Mouse (Mus musculus): ENCODE results near the gene Sapcd1. TPM values are rescaled to one million over a fixed set of nuclear protein-coding genes. Genes with fewer than 3 reads are reported as not detected.
A peak's percentile ranks its signal among the peaks of the same experiment; 100 is the strongest.
"Not testable (repeated sequence)": the region's sequence is repeated elsewhere in the genome, so short reads cannot be mapped to it uniquely, and the experiment has no call there.

Sapcd1 gene
- polyA plus RNA-seq, 1 experiment from 2014 or later = 21.5 TPM

GRCm38 (mm10) chr17:35004075-35004717, 23.6 kb downstream of the Sapcd1 start:
- Histone ChIP-seq H3K4me3 (replicated peaks) (no peak overlapping the region), H3K9me3 (replicated peaks) (no peaks in the 10 kb centered on the region), H3K36me3 (peaks cover 51% of the 10 kb centered on the region), H3K27ac (replicated peaks) (no peak overlapping the region), H3K9ac (no peak overlapping the region), H3K4me2 (replicated peaks) (no peak overlapping the region), H3K27me3 (no peaks in the 10 kb centered on the region), H3K4me1 (peaks cover 27% of the 10 kb centered on the region)
- no peak for ATAC-seq (ENCODE audit: insufficient number of reproducible peaks, low FRiP score, low TSS enrichment, low read depth)
- 92% methylated on average over 17 of the region's 17 CpGs for WGBS

DNA sequence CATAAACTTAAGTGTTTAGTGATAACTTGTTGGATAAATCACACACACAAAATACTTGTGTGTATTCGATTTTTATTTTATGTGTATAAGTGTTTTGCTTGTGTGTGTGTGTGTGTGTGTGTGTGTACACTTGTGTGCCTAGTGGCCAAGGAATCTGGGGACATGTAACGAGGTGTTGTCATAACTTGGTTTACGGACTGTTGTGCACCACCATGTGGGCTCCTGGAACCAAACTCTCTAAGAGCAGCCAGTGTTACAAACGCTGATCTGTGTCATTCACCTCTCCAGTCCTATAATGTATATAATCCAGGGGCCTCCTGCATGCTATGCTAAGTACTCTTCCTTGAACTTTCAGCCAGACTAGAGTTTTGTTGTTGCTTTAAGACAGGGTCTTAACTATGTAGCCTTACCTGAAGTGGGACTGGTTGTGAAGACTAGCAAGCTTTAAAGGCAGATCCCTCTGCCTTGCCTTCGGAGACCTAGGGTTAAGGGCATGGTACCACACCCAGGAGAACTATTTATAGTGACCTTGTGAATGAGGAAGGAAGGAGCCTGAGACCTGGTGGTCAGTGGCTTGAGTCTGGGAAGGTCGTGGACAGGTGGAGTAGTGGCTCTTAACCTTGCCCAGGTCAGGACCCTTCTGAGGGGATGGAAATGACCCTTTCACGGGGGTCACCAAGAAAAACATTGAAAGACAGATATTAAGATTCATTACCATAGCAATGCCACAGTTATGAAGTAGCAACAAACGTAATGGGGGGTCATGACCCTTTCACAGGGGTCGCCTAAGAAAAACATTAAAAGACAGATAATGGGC, 24.6 kb downstream of the Sapcd1 start:
- Histone ChIP-seq H3K9me3 (replicated peaks) (no peaks in the 10 kb centered on the region), H3K36me3 (peaks cover 50% of the 10 kb centered on the region), H3K27me3 (no peaks in the 10 kb centered on the region), H3K9ac (no peak overlapping the region), H3K4me2 (replicated peaks) (peak overlapping the region; percentile 95), H3K27ac (replicated peaks) (peak overlapping the region; percentile 97; the same call in 1 of the 2 replicates), H3K4me3 (replicated peaks) (peak overlapping the region; percentile 89), H3K4me1 (peaks cover 37% of the 10 kb centered on the region)
- ATAC-seq (ENCODE audit: insufficient number of reproducible peaks, low FRiP score, low TSS enrichment, low read depth) = no peak
- 63% methylated on average over 9 of the region's 9 CpGs for WGBS

DNA sequence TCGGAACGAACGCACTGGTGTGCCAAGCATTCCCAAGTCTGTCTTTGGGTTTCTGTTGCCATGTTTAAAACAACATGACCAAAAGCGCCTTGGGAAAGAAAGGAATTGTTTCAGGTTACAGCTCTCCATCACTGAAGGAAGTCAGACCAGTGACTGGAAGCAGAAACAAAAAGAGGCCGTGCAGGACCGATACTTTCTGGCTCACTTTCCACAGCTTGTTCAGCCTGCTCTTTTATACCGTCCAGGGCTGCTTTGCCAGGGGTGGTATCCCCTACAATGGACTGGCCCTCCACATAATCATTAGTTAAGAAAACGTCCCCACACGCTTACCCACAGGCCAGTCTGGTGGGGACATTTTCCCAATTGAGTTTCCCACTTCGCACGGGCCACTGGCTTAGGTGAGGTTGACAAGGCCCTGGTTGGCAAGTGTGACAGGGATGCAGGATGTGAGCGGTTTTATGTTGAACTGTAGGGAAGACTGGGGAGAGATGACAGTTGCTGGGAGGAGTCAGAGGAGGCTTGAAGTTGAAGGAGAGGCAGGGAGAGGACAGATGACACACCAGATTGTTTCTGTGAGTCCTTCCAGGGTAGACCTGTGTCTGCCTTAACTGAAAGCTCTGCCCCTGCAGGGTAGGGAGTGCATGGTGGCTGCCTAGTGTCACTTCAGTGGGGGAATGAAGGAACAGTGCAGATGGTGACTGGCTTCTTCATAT, 25.5 kb downstream of the Sapcd1 start:
- Histone ChIP-seq H3K27me3 (no peaks in the 10 kb centered on the region), H3K9ac (peak overlapping the region; percentile 93), H3K4me3 (replicated peaks) (peak overlapping the region; percentile 89), H3K27ac (replicated peaks) (peak overlapping the region; percentile 97), H3K36me3 (peaks cover 46% of the 10 kb centered on the region), H3K9me3 (replicated peaks) (no peaks in the 10 kb centered on the region), H3K4me1 (peaks cover 39% of the 10 kb centered on the region), H3K4me2 (replicated peaks) (peak overlapping the region; percentile 95)
- 6% methylated on average over 12 of the region's 12 CpGs for WGBS
- ATAC-seq (ENCODE audit: insufficient number of reproducible peaks, low FRiP score, low TSS enrichment, low read depth) = no peak

DNA sequence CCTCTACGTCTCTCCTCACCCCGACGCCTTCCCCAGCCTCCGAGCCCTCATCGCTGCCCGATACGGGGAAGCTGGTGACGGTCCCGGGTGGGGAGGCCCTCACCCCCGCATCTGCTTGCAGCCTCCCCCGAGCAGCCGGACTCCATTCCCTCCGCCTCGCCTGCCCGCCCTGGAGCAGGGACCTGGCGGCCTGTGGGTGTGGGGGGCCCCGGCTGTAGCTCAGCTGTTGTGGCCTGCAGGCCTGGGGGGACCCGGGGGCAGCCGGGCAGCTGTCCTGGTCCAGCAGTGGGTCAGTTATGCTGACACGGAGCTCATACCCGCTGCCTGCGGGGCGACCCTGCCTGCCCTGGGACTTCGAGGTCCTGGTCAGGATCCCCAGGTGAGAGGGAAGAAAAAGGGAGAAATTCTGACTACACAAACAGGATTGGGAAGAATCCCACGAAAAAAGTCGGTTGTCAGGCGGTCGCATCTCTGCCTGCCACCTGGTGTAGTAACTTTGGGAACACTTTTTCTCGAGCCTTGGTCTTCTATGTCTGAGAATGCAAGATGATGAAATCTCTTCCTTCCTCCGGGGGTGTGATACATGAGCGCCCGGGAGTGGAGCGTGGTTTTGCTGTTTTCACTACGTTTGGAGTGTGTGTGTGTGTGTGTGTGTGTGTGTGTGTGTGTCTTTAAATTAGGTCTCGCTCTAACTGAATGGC, 26.2 kb downstream of the Sapcd1 start:
- Histone ChIP-seq H3K9me3 (replicated peaks) (no peaks in the 10 kb centered on the region), H3K27ac (replicated peaks) (peak overlapping the region; percentile 97), H3K9ac (peak overlapping the region; percentile 93), H3K27me3 (no peaks in the 10 kb centered on the region), H3K36me3 (peaks cover 42% of the 10 kb centered on the region), H3K4me3 (replicated peaks) (peak overlapping the region; percentile 89), H3K4me1 (peaks cover 41% of the 10 kb centered on the region), H3K4me2 (replicated peaks) (peak overlapping the region; percentile 95)
- under 1% methylated on average over 35 of the region's 35 CpGs for WGBS
- no peak for ATAC-seq (ENCODE audit: insufficient number of reproducible peaks, low FRiP score, low TSS enrichment, low read depth)

DNA sequence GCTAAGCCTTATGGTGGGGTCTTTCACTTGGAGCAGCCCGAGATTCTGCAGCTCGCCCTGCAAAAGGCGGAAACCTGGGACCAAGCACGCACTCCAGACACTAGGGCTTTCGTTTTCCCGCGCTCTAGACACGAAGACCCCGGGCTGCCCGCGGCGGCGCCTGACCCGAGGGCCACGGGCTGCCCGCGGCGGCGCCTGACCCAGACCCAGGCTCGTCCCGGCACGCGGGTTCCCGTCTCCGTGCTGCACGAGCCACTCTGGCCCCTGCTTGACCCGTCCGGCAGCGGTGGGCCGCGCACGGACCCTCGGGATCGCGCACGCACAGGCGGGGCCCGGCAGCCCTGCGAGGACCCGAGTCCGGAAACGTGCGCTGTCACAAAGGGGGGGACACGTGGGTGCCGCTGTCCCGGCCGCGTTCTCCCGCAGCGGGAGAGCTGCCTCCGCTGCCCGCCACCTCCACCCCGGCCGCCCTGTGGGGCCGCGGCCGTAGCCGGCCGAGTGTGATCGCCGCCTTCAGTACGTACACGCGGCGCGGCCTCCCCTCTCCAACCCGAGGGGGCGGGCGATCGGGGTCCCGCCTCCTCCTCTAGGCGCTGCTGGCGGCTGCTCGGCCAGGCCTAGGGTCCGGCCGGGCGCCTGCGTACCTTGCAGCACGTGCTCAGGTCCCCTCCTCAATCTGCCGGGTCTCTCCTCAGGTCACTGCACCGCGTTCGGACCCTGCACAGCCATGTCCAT, 26.9 kb downstream of the Sapcd1 start, which contains the start of gene Vars:
Gene Vars, plus strand, starts transcription at position 271 of the 735 bp plus-strand sequence.
- ATAC-seq (ENCODE audit: insufficient number of reproducible peaks, low FRiP score, low TSS enrichment, low read depth) = peak; percentile 90
- Histone ChIP-seq H3K27ac (replicated peaks) (peak within 1 kb of the TSS; percentile 97), H3K4me1 (peaks cover 44% of the 10 kb centered on the region), H3K36me3 (peaks cover 39% of the 10 kb centered on the region), H3K4me2 (replicated peaks) (peak within 1 kb of the TSS; percentile 95), H3K9me3 (replicated peaks) (no peaks in the 10 kb centered on the region), H3K4me3 (replicated peaks) (peak within 1 kb of the TSS; percentile 89), H3K9ac (peak within 1 kb of the TSS; percentile 93), H3K27me3 (no peaks in the 10 kb centered on the region)
- under 1% methylated on average over 83 of the region's 83 CpGs for WGBS

DNA sequence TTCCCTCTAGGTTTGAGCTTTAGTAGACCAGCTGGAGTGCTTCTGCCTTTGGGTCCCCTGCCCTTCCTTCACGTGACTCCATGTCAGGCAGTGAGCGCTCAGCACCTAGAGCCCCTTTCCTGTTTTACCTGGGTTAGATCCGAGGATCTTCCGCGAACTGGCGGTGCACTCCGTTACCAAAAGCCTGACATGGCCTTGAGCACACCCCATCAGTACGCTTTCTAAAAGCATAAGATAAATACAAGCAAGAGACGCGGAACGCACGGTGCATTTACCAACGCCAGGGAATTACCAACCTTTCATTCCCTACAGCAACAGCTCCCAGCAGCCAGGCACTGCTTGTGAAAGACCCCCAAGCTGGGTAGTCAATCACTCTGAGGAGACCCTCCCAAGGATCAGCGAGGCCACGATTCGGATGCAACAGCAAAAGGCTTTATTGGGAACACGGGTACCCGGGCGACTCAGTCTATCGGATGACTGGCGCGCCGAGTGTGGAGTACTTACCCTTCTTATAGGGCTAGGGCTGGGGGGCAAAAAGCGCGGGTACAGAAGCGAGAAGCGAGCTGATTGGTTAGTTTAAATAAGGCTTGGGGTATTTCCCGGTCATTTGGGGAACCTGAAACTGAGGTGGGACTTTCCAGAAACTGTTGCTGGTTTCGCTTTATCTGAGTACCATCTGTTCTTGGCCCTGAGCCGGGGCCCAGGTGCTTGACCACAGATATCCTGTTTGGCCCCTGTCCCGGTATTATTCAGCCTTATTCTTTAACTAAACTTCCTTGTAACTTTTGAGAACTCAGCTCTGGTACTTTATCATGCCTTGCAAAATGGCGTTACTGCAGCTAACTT, 27.7 kb downstream of the Sapcd1 start:
- H3K4me2 ChIP-seq (replicated peaks) = peak overlapping the region; percentile 95
- peak overlapping the region; percentile 89 for H3K4me3 ChIP-seq (replicated peaks)
- peak overlapping the region; percentile 93 for H3K9ac ChIP-seq
- not testable (repeated sequence) for H3K27me3 ChIP-seq; ATAC-seq (ENCODE audit: insufficient number of reproducible peaks, low FRiP score, low TSS enrichment, low read depth); H3K9me3 ChIP-seq (replicated peaks)
- peaks cover 31% of the 10 kb centered on the region for H3K36me3 ChIP-seq
- H3K4me1 ChIP-seq = peaks cover 44% of the 10 kb centered on the region
- H3K27ac ChIP-seq (replicated peaks) = peak overlapping the region; percentile 97
- 14% methylated on average over 30 of the region's 32 CpGs for WGBS

- H3K4me3 ChIP-seq (replicated peaks) = peak overlapping the region; percentile 89; the same call in 1 of the 2 replicates
- H3K36me3 ChIP-seq = peaks cover 19% of the 10 kb centered on the region
- H3K4me2 ChIP-seq (replicated peaks) = peak overlapping the region; percentile 95
- 90% methylated on average over 15 of the region's 15 CpGs for WGBS
- ATAC-seq (ENCODE audit: insufficient number of reproducible peaks, low FRiP score, low TSS enrichment, low read depth) = no peak
- H3K9ac ChIP-seq = no peak overlapping the region
- H3K4me1 ChIP-seq = peaks cover 44% of the 10 kb centered on the region
- H3K27me3 ChIP-seq = no peaks in the 10 kb centered on the region
- peak overlapping the region; percentile 79; the same call in 1 of the 2 replicates for H3K27ac ChIP-seq (replicated peaks)
- no peaks in the 10 kb centered on the region for H3K9me3 ChIP-seq (replicated peaks)
Observed at GRCm38 (mm10) chr17:34998526-34999430, 29.0 kb downstream of the Sapcd1 start.

DNA sequence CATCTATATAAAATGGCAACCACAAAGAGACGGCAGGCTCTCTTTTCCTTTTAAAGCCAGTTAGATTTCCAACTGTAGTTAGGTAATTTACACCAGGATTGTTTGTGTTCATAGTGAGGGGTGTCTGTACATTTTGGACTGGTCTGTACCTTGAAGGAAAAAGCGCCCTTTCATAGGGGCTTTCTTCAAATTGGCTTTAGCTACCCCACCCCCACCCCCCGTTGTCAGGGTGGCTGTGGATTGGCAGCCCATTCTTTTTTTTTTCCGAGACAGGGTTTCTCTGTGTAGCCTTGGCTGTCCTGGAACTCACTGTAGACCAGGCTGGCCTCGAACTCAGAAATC, 30.7 kb downstream of the Sapcd1 start:
- H3K4me1 ChIP-seq = peaks cover 31% of the 10 kb centered on the region
- WGBS = 92% methylated on average over 5 of the region's 5 CpGs
- no peak overlapping the region for H3K27ac ChIP-seq (replicated peaks)
- no peaks in the 10 kb centered on the region for H3K9me3 ChIP-seq (replicated peaks)
- H3K4me2 ChIP-seq (replicated peaks) = no peak overlapping the region
- H3K9ac ChIP-seq = no peak overlapping the region
- H3K27me3 ChIP-seq = no peaks in the 10 kb centered on the region
- no peak overlapping the region for H3K4me3 ChIP-seq (replicated peaks)
- peaks cover 22% of the 10 kb centered on the region for H3K36me3 ChIP-seq
- no peak for ATAC-seq (ENCODE audit: insufficient number of reproducible peaks, low FRiP score, low TSS enrichment, low read depth)

- Histone ChIP-seq H3K4me3 (replicated peaks) (no peak overlapping the region), H3K9ac (no peak overlapping the region), H3K27me3 (no peaks in the 10 kb centered on the region), H3K27ac (replicated peaks) (no peak overlapping the region), H3K9me3 (replicated peaks) (no peaks in the 10 kb centered on the region), H3K36me3 (peaks cover 22% of the 10 kb centered on the region), H3K4me2 (replicated peaks) (no peak overlapping the region), H3K4me1 (peaks cover 27% of the 10 kb centered on the region)
- WGBS = 90% methylated on average over 13 of the region's 14 CpGs
- ATAC-seq (ENCODE audit: insufficient number of reproducible peaks, low FRiP score, low TSS enrichment, low read depth) = no peak
Observed at GRCm38 (mm10) chr17:34996411-34997141, 31.2 kb downstream of the Sapcd1 start.

Data from embryonic facial prominence, embryonic 15.5 days (tissue).